Mouse (Mus musculus) thymus, postnatal 10 days (tissue): ENCODE results near the gene Hydin.
"Not testable (repeated sequence)": the region's sequence is repeated elsewhere in the genome, so short reads cannot be mapped to it uniquely, and the experiment has no call there.

Experiments used
- DNase-seq, 2 experiments: peaks; one replicate each; pipeline ENCODE4 v3.0.0; 2021; ENCODE audit warnings: low spot score in 2 of 2

Gene Hydin

DNA sequence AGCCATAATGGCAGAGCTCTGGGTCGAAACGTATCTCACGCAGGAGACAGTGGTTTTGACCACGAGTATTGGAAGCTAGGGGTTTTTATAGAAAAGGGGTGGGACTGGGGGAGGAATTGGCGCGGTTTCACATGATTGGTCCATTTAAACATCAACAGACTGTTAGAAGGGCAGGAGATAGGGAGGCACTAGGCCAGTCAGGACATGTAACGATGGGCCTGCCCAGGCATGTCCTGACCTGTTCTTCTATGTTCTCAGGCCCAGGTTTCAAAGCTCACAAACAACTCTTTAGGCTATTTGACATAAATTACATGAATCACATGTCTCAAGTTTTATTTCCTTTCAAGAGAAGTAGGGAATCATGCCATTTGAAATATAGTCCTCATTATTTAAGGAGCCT is 255.7 kb downstream of the Hydin start:
- DNase-seq, result not testable (repeated sequence)

DNA sequence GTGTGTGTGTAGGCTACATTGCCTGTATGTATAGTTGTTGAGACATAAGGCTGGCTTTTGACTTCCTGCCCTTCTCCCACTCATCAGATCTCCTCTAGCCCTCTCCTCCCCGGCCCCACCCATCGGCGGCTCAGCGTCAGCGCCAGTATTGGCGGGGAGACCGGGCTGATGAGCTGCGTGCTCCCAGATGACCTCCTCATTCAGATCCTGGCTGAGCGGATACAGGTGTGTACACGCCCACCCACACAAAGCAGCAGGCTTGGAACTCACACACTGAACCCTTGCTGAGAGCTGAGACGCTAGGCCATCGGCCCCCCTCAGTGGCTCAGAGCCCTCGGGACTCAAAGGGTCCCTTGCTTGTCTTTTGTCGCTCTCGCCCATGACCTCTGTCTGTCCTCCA is 256.2 kb downstream of the Hydin start:
- no peak for DNase-seq

DNA sequence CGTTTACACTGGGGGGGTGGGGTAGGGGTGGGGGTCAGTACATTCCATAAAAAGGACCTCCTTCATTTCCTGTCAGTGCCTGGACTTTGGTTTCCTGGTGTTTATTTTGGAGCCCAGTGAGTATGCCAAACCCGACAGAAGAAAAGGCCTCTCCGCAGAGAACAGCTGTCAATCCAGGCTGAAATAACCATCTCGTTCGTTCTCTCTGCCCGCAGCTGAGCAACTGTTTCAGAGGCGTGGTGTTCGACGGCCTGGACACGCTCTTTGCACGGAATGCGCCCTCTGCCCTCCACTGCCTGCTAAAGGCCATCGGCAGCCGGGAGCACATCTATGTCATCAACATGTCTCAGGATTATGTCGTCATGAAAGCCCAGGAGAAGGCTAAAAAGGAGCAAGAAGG is 258.5 kb downstream of the Hydin start:
- no peak for DNase-seq

DNA sequence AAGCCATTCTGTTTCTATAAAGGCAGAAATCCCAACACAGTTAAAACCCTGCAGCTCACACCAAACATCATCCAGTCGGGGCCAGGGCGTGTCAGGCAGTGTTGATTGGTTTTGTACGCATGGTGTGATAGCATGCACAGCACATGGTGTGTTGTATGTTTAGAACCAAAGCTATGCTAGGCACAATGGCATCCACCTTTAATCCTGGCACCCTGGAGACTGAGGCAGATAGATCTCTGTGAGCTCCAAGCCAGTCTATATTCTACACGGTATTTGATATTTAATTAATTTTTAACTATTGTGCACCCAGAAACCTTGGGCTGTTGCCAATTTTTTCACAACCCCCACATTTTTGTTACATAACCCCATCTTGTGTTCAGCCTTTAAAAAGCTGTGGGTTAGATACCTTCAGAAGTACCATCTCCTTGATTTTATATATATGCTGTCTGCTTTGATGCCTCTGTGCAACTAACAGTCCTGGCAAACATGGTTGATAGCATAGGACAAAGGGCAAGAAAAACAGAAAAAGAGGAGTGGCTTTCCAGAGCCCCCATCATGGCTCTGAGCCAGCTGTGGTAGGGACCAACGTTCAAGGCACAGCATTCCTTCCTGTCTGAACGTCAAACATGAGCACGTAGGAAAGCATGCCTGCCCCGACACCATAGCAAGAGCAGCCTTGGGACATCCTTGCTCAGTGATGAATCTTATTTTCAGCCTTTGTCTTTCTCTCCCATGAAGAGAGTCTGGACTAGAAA is 263.4 kb downstream of the Hydin start:
- no peak for DNase-seq

DNA sequence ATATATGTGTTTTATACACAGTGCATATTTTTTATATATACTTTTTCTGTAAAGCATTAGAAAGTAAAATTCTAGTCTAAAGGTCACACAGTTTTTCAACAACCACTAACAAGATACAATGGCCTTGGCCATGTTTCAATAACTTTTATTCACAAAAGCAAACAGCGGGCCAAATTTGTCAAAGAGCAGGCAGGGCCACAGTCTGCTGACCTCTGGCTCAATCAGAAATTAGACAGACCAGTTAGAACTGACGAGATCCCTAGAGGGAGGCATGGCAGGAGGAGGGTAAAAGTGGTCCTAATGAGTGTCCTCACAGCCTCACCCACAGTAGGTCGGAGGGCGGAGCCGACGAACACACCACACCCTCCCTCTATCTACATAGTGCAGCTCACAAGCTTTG is 267.0 kb downstream of the Hydin start:
- DNase-seq, result no peak

DNA sequence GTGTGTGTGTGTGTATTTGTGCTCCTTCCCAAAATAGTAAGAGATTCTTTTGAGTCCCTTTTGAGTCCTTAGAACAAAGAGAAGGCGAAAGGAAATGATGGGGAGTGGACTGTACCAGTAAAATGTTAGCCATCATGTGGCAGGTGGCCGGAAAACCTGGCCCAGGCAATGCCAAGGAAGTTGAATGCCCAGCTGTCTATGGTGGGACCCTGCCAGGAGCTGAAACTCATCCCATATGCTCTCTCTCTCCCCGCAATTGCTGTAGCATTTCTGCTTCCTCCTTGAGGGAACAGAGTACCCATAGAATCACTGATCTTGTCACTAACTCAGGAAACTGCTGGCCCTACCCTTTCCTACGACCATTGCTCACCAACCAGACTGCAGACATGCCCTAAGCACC is 271.1 kb downstream of the Hydin start:
- no peak for DNase-seq

DNA sequence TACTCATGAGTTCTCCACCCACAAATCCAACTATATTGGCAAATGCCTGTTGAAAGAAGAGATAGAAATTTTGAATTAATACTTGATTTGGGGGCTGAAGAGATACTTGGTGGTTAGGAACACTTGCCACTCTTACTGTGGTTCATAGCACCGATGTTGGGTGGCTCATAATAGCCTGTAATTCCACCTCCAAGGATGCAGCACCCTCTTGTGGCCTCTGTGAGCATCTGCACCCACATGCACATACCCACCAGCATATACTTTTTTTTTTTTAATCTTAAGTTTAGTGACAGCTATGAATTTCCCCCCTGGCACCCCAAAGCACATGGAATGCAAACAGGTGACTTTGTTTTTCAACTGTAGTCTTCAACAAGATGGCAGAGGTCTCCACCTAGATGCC is 283.6 kb downstream of the Hydin start:
- no peak for DNase-seq

DNA sequence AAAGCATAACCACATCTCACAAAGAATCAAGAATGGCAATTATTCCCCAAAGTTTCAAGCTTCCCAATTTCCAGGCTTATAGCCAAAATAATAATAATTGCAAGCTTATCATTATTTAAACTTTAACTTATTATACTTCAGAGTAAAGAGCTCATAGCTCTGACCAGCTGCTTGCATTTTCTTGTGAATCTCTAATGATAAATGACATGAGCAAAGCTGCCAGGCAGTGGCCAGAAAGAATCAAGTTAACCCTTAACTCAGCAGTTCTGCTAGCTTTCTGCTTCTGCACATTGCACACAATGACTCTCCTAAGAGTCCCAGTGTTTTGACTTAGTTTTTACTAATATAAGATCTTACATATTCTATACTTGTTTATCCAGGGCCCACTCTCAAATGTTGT is 285.3 kb downstream of the Hydin start:
- not testable (repeated sequence) for DNase-seq

DNA sequence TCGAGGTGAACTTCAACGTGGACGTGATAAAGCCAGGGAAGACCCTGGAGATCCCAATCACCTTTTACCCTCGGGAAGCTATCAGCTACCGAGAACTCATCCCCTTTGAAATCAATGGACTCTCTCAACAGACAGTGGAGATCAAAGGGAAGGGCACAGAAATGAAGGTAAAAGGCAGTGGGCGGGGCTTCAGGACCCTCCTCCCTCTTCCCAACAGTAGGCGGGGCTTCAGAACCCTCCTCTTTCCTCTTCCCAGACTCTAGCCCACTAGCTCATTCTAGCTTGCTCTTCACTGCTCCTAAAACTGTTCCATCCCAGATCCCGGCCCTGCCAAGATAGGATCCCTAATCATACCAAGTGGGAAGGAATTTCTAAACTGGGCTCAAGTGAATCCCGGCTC is 325.9 kb downstream of the Hydin start:
- DNase-seq, result no peak

DNA sequence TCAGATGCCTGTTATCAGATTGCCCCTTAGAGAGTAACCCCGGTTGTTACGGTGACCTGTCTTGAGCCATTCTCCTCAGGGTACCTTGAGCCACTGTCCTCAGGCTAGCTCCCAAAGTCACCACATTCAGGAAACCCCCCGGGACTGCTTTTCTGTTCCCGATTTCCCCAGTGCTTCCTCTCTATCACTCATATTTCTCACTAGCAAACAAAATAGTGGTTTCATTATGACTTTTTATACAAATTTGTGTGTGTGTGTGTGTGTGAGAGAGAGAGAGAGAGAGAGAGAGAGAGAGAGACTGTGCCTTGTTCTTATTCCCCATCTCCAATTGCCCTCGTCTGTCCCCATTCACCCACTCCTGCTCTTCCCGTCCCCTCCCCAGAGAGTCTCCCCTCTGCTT is 327.4 kb downstream of the Hydin start:
- no peak for DNase-seq

DNA sequence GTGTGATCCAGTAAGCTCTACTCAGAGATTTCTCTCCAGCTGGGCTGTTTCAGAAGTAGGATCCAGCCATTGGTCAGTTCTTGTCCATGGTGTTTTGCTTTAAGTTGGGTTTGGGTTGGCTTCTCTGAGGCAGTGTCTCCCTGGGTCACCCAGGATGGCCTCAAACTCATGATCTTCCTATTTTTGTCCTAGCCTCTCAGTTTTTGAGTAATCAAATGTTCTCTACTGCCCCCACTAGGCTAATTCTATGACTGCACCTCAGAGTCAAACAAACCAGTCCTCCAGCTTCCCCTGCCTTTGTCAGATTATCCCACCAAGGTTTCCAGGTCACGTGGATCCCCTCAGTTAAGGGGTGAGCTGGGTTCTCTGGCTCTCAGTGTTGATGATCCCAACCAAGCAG is 337.8 kb downstream of the Hydin start:
- peak in 1 of 2 experiments; percentile 33 for DNase-seq

DNA sequence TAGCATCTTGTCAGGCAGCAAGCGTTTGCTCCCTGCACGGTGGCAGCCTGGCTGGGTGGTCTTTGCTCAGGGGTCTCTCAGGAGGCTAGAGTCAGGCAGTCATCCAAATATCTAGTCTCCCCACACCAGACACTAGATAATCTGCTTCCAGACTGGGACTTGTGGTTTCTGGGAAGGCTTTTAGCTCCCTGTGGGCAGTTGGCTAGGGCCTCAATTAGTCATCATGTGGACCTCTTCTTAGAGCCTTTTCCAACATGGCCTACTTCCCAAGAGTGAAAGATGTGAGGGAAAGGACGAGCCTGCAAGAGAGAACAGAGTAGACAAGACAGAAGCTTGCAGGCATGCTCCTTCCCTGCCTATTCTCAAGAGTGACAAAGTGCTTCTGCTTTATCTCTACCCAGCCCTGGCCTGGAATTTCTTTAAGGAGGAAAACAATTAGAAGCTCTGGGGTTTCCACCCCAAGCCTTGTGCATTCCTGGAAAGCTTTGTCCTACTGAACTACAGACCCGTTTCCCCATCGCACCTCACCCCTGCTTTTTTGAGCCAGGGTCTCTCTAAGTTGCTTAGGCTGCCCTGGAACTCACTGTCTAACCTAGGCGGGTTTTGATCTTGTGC is 338.7 kb downstream of the Hydin start:
- DNase-seq, result no peak

DNA sequence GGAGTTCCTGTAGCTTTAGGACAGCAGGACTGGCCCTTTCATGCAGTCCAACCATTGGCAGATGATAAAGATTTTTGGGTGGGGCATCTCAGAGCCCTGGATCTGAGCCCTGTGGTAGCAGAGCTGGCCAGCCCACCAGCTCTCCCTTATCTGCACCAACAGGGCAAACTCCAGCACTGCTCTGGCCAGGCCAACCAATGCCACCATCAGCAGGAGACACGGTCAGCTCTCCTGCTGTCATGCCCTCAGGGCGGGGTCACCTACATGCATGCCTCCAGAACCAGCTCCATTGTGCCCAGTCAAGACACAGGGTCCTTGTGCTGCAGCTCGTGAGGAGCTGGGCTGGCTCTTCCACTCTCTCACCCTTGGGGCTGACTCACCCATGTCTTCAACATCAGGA is 349.0 kb downstream of the Hydin start:
- no peak for DNase-seq

DNA sequence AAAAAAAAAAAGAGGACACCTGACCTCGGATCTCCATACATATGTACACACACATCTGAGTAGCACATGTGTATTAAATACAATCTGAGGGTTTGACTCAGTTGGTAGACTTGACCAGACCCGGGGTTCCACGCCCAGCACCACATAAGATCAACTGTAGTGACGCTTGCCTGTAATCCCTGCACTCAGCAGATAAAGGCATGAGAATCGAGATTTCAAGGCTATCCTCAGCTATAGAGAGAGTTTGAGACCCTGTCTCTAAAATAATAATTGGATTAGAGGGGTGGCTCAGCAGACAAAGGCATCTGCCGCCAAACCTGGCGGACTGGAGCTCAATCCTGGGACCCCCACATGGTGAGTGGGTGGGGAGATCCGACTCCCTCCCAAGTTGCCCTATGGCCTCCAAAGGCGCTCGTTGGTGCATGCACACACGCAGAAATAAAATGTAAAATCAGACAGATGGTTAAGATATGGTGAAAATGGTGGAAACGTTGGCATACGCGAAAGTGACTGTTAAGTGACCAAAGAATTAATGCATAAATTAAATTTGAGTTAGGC is 351.1 kb downstream of the Hydin start:
- DNase-seq, result peak in 1 of 2 experiments; percentile 11

DNA sequence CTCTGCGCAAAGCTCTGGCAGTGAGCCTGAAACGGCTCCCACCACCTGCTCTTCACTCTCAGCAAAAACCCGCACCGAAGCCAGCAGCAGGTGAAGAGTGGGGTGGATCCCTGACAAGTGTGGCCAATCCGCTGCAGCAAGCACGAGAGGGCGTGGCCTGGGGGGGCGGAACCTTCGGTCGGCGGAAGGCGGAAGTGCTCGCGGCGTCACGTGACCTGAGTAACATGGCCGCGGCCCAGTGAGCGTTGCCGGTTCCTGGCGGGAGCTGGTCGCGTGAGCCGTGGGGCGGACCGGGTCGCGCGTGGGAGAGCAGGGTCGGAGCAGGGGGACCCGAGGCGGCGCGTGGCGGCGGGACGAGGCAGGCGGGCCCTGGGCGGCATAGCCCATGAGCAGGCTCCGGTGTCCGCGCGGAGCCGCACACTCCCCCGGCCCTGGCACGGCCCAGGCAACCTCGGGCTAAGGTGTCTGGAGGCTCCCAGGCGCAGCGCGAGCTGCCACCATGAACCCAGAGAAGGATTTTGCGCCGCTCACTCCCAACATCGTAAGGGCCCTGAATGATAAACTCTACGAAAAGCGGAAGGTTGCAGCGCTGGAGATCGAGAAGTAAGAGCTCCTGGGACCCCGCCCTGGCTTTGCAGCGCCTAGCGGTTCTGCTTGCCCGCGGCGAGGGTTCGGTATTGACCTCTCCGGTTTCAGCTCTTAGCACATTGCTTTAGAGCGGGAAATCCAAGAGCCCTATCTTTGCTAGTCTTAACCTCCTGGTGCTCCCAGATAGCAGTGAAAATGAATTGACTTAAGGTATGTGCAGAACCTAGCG is 351.8 kb downstream of the Hydin start, which contains the start of gene Vac14:
Vac14 (plus strand) TSS at position 195 of the 817 bp plus-strand sequence.
- DNase-seq, result peak; percentile 98 to 99

DNA sequence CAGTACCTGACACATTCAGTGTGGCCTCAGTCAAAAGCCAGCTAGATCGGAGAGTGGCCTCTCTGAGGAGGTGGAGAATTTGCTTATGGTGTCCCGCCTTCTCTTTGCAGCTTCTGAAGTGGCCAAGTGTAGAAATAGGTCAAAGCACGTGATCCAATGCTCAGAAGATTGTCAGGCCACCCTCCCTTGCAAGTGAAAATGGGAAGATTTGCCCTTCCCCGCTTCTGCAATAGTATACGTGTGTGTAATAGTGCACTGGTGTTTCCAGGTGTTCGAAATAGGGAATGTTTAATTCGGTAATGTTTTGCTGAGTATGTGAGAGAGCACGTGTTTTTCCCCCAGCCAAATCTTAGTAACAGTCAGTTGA is 352.4 kb downstream of the Hydin start:
- DNase-seq, result no peak

DNA sequence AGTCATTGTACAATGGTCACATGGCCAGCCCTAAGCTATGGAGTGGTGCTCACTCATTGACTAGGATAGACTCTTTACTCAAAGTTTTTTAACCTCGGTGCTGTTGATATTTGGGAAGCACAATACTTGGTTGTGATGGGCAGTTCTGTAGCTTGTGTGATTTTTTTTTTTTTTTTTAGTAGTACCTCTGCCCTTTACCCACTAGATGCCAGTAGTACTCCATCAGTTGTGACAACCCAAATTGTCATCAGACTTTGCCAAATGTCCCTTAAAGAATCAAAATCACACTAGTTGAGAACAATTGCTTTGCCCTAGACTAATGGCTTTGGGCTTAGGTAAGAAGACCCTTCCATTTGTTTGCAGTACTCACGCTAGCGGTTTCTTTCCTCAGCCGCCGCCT is 353.1 kb downstream of the Hydin start:
- DNase-seq, result no peak

DNA sequence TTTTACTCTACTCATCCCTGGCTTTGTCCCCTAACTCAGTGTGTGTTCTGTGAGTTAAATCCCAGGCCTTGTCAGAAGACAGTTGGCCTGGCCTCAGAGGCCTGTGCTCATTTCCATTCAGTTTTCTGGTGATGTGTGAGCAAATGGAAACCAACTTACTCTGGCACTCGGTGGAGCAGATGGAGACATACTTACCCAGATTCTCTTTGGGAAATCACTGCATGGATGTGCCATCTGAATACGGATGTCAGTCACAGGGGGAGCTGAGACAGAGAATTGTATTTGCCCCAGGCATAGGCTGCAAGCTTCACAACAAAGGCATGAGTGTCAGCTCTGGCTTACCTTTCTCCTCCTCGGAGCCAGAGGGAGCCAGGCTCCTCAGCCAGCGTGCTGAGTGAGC is 359.7 kb downstream of the Hydin start:
- DNase-seq, result no peak

DNA sequence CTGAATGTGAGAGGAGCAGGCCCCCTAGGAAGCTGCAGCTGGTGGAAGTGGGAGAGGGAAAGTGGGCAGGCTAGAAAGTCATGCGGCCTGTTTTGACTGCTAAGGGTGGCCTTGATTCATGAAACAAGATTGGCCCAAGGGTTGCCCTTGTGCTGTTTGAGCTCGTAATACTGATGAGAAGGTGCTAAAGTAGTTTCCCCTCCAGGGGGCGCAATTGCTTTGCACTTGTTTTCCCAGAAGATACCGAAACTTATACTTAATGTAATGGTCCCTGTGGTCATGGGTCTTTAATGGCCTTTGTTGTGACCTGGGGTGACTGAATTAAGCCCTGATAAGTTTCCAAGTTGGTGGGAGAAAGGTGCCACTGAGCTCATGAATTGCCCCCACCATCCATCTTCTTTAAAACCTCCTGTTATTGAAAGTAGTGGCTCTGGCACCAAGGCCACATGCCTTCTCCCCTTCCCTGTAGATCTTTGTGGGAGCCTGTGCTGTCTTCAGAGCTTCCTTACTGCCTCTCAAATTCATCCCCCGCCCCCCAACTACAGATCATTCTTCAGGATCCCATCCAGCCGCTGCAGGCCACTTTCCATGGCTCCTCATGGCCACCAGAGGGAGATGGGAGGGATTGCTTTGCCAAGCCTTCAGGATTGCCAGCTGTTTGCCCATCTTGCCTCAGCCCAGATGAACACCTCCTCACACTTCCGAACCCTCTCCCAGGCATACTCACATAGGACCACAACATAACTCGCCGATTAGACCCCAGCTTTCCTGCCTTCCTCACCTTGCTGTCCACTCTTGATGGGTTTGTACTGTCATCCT is 362.7 kb downstream of the Hydin start:
- DNase-seq, result peak in 1 of 2 experiments; percentile 52

DNA sequence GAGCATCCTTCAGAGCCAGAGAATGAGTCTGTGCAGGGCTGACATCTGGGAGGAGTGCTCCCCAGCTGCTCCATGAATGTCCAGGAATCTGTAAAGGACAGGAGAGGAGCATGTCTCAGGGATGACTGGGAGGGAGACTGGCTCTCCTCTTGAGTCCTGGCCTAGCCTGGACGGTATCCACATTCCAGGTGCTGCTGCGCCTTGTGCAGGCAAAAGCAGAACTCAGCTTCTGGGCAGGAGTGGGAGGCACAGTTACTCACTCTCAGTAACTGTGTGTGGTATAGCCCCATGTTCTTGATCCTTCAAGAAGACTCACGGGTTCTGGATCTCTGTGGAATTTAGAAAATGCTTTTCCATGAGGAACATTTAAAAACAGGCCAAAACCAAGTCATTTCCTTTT is 363.3 kb downstream of the Hydin start:
- no peak for DNase-seq

DNA sequence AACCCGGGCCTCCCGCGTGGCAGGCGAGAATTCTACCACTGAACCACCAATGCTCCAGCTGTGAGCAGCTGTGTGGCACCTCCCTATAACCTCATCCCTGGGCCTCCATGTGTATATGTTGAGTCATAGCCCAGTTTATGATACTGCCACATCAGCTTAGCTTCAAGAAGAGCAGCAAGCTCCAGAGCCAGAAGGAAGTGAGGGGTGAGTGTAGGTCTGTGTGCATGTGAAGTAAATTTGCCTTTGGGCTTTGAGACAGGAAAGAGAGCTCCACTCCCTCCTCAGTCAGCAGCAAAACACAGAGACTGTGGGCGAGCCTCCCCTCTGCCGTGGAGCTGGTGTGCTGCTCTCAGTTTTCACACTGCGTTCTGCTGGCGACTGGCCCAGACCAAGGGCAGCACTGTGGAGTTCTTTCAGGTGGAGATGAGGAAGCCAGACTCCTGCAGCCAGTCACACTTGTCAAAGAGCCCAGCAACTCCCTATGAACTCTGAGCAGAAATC is 363.8 kb downstream of the Hydin start:
- DNase-seq, result no peak
